In the genomic region with DNA sequence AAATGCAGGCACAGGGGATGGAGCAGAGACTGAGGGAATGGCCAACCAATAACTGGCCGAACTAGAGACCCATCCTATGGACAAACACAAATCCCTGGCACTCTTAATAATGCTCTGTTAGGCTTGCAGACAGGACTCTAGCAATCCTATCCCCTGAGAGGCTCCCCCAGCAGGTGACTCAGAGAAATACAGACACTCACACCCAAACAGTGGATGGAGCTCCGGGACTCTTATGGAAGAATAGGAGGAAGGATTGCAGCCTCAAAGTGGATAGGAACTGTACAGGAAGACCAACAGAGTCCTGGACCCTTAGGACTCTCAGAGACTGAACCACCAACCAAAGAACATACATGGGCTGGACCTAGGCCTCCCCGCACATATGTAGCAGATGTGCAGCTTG, we compare ENCODE assay signal across 6 mouse cellular contexts.
A peak's percentile ranks its signal among the peaks of the same experiment; 100 is the strongest.
DNase-seq lines count a peak whose midpoint lies in the region; ATAC-seq and TF ChIP-seq lines count a peak whose summit lies in the region.
"Not testable (repeated sequence)": the region's sequence is repeated elsewhere in the genome, so short reads cannot be mapped to it uniquely, and the experiment has no call there.

No protein-coding gene starts in this region.

- intact Hi-C loops in left cerebral cortex, adult 2 months (cut with DNase I), result loop anchor here (2.0 kb wide), 1 partner anchor 81 kb away; no protein-coding TSS in a partner anchor

- H3K4me3 ChIP-seq in forebrain, embryonic 11.5 days (ENCODE audit: low read depth, low read length); kidney, adult 2 months (ENCODE audit: insufficient read depth, low read depth, low read length); left cerebral cortex, adult 2 months; midbrain, embryonic 11.5 days (ENCODE audit: low read depth, low read length): not testable (repeated sequence)

- 0 out of 2 replicates have a peak, but pooled peaks have one; percentile 40 for ATAC-seq in forebrain, embryonic 11.5 days (replicated peaks; ENCODE audit: low FRiP score)
- peak; percentile 64; the same call in 1 of the 2 replicates for ATAC-seq in frontal cortex, adult (ENCODE audit: low TSS enrichment)
- ATAC-seq in midbrain, embryonic 11.5 days (ENCODE audit: low FRiP score), result not testable (repeated sequence)

- H3K9me3 ChIP-seq in forebrain, embryonic 11.5 days (ENCODE audit: control insufficient read depth, low read length); midbrain, embryonic 11.5 days (ENCODE audit: control insufficient read depth, low read length): not testable (repeated sequence)

- 64% methylated on average over 3 of the region's 3 CpGs for WGBS in forebrain, embryonic 11.5 days
- WGBS in kidney, adult 2 months, result 74% methylated on average over 3 of the region's 3 CpGs
- 79% methylated on average over 3 of the region's 3 CpGs for WGBS in midbrain, embryonic 11.5 days

- not testable (repeated sequence) for H3K4me1 ChIP-seq in forebrain, embryonic 11.5 days (replicated peaks; ENCODE audit: control insufficient read depth, insufficient read depth, low read length); kidney, adult 2 months (ENCODE audit: control insufficient read depth, insufficient read depth, low read length); midbrain, embryonic 11.5 days (ENCODE audit: control insufficient read depth, insufficient read depth, low read length)

- H3K27ac ChIP-seq in forebrain, embryonic 11.5 days (ENCODE audit: low read depth, low read length); kidney, adult 2 months (ENCODE audit: insufficient read depth, low read depth, low read length); left cerebral cortex, adult 2 months; midbrain, embryonic 11.5 days (ENCODE audit: low read depth, low read length): not testable (repeated sequence)

- not testable (repeated sequence) for H3K4me2 ChIP-seq in forebrain, embryonic 11.5 days (ENCODE audit: low read depth, low read length, severe bottlenecking); midbrain, embryonic 11.5 days

- not testable (repeated sequence) for H3K9ac ChIP-seq in forebrain, embryonic 11.5 days (ENCODE audit: low read length); midbrain, embryonic 11.5 days (ENCODE audit: low read length)

- TF ChIP-seq POLR2A in kidney, adult 2 months (IDR thresholded peaks at IDR 0.05; ENCODE audit: low read depth, low read length), result not testable (repeated sequence)

- not testable (repeated sequence) for H3K27me3 ChIP-seq in forebrain, embryonic 11.5 days (ENCODE audit: control insufficient read depth, insufficient read depth, low read length); kidney, adult 2 months (replicated peaks; ENCODE audit: control insufficient read depth, insufficient read depth, low read length); midbrain, embryonic 11.5 days (ENCODE audit: control insufficient read depth, insufficient read depth, low read length)

- not testable (repeated sequence) for H3K36me3 ChIP-seq in forebrain, embryonic 11.5 days (ENCODE audit: control insufficient read depth, insufficient read depth, low read length); kidney, adult 2 months (ENCODE audit: control insufficient read depth, insufficient read depth, low read length); midbrain, embryonic 11.5 days (ENCODE audit: control insufficient read depth, insufficient read depth, low read length)

- TF ChIP-seq CTCF in kidney, adult 2 months (conservative IDR thresholded peaks at IDR 0.05; ENCODE audit: insufficient read depth, insufficient read length, low read depth, low read length), result 0 out of 2 replicates have a peak, but pooled peaks have one; percentile 0
- peak; percentile 17 for TF ChIP-seq CTCF in left cerebral cortex, adult 2 months (IDR thresholded peaks at IDR 0.05)

- DNase-seq in ZHBTc4 (ENCODE audit: low read depth, low spot score), result peak; percentile 17
- DNase-seq in forebrain, embryonic 11.5 days (ENCODE audit: low spot score); kidney, adult 2 months; left cerebral cortex, adult 2 months (ENCODE audit: extremely low spot score in 1 of 2, low spot score in 2 of 2): not testable (repeated sequence)
- DNase-seq in midbrain, embryonic 11.5 days (ENCODE audit: low spot score, missing footprints), result peak; percentile 75
